Mouse (Mus musculus): Measurements from ENCODE around the gene Glp2r.

The Glp2r gene

GRCm38 (mm10) chr11:67661465-67661864 lies 109.5 kb downstream of the Glp2r start:
- DNase-seq (ENCODE audit: low spot score): no peak

GRCm38 (mm10) chr11:67657685-67658382 lies 113.1 kb downstream of the Glp2r start:
- peak; percentile 82 for DNase-seq (ENCODE audit: low spot score)

GRCm38 (mm10) chr11:67656811-67657210 lies 114.1 kb downstream of the Glp2r start:
- DNase-seq (ENCODE audit: low spot score): no peak

- no peak for DNase-seq (ENCODE audit: low spot score)
Observed at GRCm38 (mm10) chr11:67656366-67656765, 114.6 kb downstream of the Glp2r start.

DNA sequence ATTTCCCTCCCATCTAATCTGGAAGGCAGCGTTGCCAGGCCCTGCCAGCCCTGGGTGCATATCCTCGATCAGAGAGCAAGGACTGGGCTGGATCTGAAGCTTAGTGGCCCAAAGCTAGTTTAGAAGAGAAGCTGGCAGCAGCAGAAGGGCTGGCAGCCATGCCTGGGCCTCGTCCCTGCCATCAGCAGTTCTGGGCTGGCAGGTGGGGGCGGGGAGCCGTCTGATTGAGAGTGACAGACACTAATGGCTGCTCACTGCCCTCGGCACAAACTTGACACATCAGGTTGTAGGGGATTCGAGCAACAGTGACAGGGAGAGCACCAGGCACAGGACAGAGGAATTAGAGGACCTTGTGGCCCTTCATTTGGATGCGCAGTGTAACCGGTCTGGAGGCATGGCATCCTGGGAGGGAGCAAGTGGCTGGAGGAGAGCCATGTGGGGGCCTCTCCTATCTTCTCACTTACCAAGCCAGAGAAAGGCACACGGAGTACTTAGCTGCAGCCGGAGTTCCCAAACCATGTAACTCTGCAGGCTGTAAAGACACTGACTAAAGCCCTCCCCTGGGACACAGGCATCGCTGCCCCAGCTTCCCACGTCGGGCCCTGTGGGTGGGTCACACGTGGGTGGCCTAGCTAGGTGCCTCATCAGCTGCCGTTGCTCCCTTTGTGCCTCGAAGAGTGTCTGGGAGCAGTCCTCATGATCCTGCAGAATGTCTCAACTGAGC lies 115.6 kb downstream of the Glp2r start:
- no peak for DNase-seq (ENCODE audit: low spot score)

DNA sequence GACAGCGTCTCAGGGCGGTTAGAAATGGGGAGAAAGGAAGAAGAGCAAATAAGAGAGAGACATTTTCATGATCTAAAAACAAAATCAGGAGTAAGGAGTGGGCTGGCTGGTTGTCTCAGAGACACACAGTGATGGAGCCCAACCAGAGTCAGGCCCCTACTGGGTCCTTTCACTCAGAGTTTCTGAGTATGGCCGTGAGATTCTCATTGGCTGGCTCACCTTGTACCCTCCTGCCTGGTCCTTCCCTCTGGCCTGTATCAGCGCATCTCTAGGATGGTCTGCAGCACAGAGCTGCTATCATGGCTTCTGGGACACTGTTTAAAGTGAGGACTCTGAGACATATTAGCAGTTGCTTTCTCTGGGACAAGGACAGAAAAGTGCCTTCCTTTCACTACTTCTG lies 116.4 kb downstream of the Glp2r start:
- DNase-seq (ENCODE audit: low spot score): no peak

- no peak for DNase-seq (ENCODE audit: low spot score)
Observed at GRCm38 (mm10) chr11:67653521-67654090, 117.3 kb downstream of the Glp2r start.

- peak; percentile 28 for DNase-seq (ENCODE audit: low spot score)
Observed at GRCm38 (mm10) chr11:67652893-67653255, 118.1 kb downstream of the Glp2r start.

DNA sequence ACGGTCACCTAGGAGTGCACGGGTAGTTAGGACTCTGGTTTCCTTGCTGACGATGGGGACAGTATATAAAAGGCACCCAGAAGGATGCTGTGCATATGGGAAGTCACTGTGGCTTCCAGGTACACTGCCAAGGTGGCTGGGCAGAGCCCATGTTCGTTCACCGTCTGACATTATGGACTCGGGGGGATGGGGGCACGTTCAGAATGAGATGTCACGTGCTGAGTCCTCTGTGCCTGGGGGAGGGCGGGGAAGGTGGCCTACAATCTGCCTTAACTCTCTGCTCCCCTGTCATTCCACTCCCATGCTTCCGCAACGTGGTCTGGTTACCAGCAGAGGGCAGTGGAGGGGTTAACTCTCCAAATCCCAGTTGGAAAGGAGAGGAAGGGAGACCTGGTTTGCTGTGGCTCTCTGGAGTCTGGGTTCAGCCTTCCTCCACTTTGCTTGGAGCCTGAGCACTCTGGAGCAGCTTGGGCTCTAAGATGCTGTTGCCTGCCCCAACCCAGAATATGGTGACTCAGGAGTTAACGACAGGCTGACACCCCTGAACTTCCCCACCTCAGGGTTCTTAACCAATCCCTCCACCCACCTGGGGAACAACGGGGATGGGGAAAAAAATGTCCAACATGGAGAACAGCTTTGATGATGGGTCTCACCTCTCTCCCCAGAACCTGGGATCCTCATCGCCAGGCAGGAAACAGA lies 118.6 kb downstream of the Glp2r start:
- DNase-seq (ENCODE audit: low spot score): peak; percentile 81

GRCm38 (mm10) chr11:67651731-67652130 lies 119.2 kb downstream of the Glp2r start:
- no peak for DNase-seq (ENCODE audit: low spot score)

- no peak for DNase-seq (ENCODE audit: low spot score)
Observed at GRCm38 (mm10) chr11:67649971-67650707, 120.8 kb downstream of the Glp2r start.

- no peak for DNase-seq (ENCODE audit: low spot score)
Observed at GRCm38 (mm10) chr11:67648651-67649407, 122.1 kb downstream of the Glp2r start.

DNA sequence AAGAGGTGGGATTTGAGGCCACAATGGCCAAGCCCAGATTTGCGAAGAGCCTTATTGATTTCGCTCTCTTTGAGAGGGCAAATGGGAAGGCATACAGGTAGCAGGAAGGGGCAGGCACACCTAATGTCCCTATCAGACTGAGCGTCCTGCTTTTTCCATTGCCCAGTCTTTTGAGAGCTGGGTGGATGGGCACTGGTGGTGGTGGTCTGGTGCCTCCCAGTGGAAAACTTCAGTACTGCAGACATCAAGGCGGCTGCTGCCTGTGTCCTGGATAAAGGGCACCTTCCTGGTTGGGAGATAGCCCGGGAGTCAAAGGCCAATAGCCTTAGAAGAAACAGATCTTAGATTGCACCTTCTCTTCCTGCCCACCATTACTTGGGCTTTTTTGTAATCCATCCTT lies 123.2 kb downstream of the Glp2r start:
- peak; percentile 84 for DNase-seq (ENCODE audit: low spot score)

DNA sequence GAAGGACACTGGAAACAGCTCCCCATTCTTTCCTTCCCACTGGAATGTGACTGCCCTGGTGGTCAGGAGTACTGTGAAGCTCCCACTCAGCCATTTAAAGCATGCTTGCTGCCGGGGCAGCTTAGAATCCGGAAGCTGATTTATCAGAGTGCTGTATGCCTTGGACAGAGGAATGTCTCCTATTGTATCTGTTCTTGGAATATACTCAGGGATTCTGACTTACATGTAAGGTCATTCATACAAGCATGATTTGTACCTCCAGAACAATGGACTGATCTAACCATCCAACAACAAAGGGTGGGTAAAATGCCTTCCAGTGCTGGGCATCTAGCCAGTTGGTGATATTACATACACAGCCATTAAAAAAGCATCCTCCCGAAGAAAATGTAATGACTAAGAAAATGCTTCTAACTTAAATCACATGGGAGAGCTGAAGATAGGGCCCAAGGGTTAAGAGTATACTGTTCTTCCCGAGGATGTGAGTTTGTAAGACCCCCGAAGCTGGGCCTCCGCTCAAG lies 126.3 kb downstream of the Glp2r start:
- DNase-seq (ENCODE audit: low spot score): no peak

DNA sequence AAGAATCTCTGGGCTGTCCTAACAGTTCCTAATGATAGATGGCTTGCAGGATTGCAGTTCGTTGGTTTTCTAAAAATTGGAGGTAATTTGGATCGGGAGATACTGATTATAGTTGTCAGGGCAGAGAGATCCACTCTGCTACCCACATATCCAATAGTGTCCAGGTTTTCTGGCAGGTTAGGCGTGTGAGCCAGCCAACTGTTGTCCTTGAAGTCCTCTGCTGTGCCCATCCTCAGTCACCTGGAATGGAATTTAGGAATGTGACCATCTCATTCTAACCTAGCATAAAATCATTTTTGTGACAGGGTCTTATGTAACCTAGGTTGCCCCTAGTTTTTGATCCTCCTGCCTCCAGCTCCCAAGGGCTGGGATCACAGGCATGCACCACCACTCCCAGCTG lies 127.5 kb downstream of the Glp2r start:
- no peak for DNase-seq (ENCODE audit: low spot score)

GRCm38 (mm10) chr11:67642835-67643234 lies 128.1 kb downstream of the Glp2r start:
- DNase-seq (ENCODE audit: low spot score): no peak

DNA sequence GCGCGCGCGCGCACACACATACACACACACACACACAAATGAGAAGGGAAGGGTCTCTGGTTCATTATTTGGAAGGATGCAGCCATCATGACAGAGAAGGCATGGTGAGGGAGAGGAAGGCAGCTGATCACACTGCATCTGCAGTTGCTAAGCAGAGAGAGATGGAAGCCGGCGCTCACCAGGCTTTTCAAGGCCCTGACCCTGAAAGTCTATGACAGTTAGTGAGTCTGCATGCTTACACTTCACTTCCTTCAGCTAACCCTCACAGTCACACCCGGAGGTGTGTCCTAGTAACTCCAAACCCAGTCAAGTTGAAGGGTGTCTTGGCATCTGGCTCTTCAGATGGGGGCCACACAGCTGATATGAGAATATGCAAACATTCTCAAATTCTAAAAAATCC lies 128.5 kb downstream of the Glp2r start:
- DNase-seq (ENCODE audit: low spot score): no peak

- DNase-seq (ENCODE audit: low spot score): no peak
Observed at GRCm38 (mm10) chr11:67640299-67640698, 130.7 kb downstream of the Glp2r start.

DNA sequence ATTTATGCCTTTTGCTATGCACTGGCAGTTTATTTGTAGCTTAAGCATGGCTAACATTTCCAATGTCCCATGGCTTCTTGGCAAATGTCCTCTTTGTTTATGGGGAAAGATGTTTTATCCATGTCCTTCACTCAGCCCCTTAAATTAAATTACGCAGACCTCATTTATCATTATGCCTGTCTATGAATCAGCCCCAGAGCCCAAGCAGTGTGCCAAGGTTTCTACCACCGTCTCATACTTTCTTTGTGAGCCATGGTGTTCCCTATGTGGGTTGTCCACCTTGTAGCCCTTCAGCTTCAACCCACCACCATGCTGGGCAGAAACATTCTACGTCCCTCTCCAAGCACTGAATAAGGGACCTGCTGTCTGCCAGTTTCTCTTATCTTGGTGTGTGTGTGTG lies 132.6 kb downstream of the Glp2r start:
- DNase-seq (ENCODE audit: low spot score): no peak

- peak; percentile 12 for DNase-seq (ENCODE audit: low spot score)
Observed at GRCm38 (mm10) chr11:67636905-67637586, 133.9 kb downstream of the Glp2r start.
